Mouse (Mus musculus) testis, adult 10 weeks (tissue): ENCODE data around the gene 0610009B22Rik. TPM values are rescaled to one million over a fixed set of nuclear protein-coding genes. Genes with fewer than 3 reads are reported as not detected.

Experiments used
- polyA plus RNA-seq: library from polyadenylated mRNA; stranded (reverse); fragments of 350-450 nt; fragmentation: Illumina TruSeq; extraction: RNeasy Lipid Tissue Mini Kit (QIAGEN cat#74804); gene quantifications from one replicate; pipeline ENCODE4 v1.2.3, GENCODE M21; 2014; ENCODE audit warnings: low read depth, low replicate concordance

The 0610009B22Rik gene
- polyA plus RNA-seq, result 48.6 TPM

DNA sequence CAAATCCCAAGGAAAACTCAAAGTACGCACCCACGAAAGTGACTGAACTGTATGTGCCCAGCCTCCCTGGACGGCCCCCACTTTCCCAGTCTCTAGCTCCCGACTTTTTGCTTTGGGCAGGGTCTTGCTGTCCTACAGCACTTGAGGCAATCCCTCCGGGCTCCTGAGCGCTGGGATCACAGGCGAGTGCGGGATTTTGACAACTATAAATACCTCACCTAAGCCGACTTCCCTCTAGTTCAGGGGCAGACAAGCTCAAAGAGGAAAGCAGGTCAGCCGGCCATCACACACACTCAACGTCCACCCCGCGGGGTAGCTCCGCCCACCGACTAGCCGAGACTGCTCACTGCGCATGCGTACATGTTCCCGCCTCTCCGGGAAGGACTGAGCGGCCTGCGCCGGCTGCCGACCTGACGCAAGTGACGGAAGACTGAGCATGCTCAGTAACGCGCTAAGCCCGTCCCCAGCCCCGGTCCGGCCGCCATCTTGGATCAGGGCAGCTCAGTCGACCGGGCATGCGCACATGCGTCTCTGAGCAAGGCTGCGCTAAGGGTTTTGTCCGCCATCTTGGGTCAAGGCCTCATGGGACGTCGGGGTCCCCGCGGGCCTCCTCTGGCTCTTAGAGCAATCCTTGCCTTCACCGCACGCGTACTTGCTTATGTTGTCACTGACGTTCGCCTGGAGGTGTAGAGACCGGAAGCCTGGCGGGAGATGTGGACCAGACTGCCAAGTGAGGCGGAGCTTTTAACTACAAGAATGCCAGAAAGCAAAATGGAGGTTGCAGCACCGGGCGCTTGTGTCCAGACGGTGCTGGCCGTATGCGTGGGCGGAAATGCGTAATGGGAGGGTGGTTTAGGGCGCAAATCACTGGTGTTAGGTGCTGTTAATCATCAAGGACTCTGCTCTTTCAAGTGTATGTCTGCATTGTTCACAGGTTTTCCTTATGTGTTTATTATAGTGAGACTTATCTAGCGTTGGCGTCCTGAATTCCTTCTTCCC is at the start of gene 0610009B22Rik:
Gene 0610009B22Rik (minus strand): TSS at position 545 of the 999 bp plus-strand sequence.

DNA sequence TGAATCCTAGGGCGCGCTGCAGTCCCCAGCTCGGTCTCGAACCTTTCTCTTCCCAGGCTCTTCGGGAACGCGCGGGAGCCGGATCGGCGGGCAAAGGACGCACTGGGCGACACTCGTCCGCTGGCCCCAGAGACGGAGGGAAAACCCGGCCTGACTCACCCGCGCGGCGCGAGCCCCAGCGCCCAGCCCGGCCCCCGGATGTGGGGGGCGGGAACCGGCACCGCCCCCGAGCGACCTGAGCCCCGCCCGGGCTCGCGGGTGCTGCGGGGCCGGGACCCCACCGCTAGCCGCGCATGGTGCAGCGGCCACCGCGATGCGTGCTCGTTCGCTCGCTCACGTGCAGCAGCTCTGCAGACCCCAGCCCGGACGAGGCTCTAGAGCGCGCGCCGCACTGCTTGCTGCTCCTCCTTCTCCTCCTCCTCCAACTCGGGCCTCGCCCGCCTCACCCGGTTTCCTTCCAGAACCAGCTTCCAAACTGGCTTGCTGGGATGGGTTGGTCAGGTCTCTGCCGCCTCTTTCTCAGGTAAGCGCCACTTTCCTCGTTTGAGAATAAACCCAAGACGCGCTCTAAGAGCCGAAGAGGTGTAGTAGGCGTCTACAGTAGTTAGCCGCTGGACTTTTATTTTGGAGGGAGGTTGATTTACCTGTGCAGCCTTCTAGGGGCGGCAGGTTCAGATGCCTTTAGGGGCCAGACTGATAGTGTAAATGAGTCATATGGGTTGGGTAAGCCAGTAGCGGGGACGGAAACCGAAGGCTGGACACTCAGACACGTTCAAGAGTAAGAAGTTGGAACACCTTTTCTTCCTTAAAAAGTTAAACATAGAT is 37.8 kb downstream of the 0610009B22Rik start, which contains the start of the genes N4bp3 and D930048N14Rik:
Gene N4bp3 (minus strand): TSS at position 152 of the 825 bp plus-strand sequence.
Gene D930048N14Rik (plus strand): TSS at position 264 of the 825 bp plus-strand sequence.

DNA sequence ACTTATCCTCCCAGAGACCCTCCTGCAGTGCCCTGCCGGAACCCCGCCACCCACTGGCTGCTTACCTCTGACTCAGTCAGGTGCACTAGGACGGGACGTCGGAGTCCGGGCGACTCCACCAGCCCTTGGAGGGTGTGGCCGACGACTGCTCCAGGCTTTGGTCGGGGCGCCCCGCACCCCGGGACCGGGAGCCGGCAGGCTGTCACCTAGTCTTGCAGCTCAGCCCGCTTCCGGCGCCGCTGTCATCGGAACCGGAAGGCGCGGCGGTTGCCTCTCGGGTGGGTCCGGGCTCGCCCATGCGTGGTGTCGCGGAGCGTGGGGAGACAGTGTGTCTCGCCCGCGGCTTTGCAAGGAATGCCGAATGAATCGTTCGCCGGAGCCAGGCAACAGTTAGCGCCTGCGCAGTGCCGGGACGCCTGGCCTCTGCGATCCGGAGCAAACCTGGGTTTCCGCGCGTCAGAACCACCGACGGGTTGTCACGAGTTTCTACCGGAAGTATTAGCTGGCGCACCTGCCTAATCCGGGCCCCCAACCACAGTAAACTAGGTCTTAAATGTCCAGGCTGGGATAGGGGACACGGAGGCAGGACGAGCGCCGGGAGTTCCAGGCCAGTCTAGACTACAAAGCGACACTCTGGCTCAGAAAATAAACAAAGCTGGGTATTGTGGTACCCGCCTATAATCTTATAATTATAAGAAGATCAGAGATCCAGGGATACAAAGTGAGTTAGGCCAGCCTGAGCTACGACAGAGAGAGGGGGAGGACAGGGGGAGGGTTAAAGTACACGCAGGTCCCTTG is 53.0 kb downstream of the 0610009B22Rik start, which contains the start of gene Rmnd5b:
Gene Rmnd5b (minus strand): TSS at position 372 of the 798 bp plus-strand sequence.

Other genes with a start within 250 kb of the 0610009B22Rik start
- 3.3 TPM for gene Phykpl, start 104.1 kb downstream of the 0610009B22Rik start, polyA plus RNA-seq
- 178 TPM for gene Hnrnpab, start 82.0 kb downstream of the 0610009B22Rik start, polyA plus RNA-seq
- gene Nhp2, start 69.1 kb downstream of the 0610009B22Rik start, polyA plus RNA-seq, result 1.8 TPM
- 19.5 TPM for gene Rmnd5b, start 53.0 kb downstream of the 0610009B22Rik start, polyA plus RNA-seq
- gene N4bp3, start 38.0 kb downstream of the 0610009B22Rik start, polyA plus RNA-seq, result 0.67 TPM
- gene D930048N14Rik, start 37.9 kb downstream of the 0610009B22Rik start, polyA plus RNA-seq, result 1.2 TPM
- gene Sec24a, start 74.8 kb upstream of the 0610009B22Rik start, polyA plus RNA-seq, result 25.4 TPM
- gene Sar1b, start 74.8 kb upstream of the 0610009B22Rik start, polyA plus RNA-seq, result 53.1 TPM
- gene Jade2, start 168.8 kb upstream of the 0610009B22Rik start, polyA plus RNA-seq, result 1.0 TPM